ENCODE assay signal across 17 mouse cellular contexts in the genomic region with DNA sequence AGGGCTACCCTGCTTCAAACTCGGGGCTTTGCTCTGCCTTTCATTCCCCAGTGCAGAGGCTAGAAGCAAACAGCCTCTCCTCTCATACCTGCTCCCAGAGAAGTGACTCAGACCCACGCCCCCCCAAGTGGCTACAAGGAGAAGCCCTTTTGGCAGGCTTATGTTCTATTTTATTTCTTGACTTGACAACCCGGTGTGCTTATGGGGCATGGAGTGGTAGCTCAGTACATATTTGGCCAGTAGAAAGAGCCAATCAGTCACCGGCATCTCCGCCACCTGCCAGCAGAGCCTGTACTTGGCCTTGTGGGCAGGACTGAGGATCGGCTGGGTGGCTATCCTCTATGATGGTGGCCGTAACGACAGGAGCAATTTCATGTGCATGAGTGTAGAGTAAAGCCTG.
"Had no signal": no experiment of that assay in that cellular context is flagged by ENCODE, and none has a peak within 500 bp of the region (broad histone marks: within the 10 kb centered on the region; RNA-seq: fewer than 3 reads in every experiment).

No protein-coding gene starts in this region.

- H3K9ac ChIP-seq: kidney, embryonic 15.5 days; liver, embryonic 13.5 days had no signal

- H3K4me2 ChIP-seq: kidney, embryonic 15.5 days; liver, embryonic 13.5 days; midbrain, embryonic 11.5 days had no signal

- ATAC-seq: intestine, postnatal 0 days had no signal

- H3K27ac ChIP-seq: kidney, embryonic 15.5 days; left cerebral cortex, adult 2 months; liver, embryonic 13.5 days; stomach, postnatal 0 days had no signal

- H3K9me3 ChIP-seq: kidney, embryonic 15.5 days; liver, embryonic 13.5 days; megakaryocyte, embryonic 14.5 days had no signal

- DNase-seq: kidney, adult 2 months; kidney, postnatal 10 days; kidney, postnatal 36 days; layer of hippocampus, postnatal 36 days; liver, embryonic 13.5 days; midbrain, embryonic 14.5 days; right cerebral cortex, adult 18-20 months; right cerebral cortex, postnatal 14 days; right cerebral cortex, postnatal 4 days; thymus, adult 2 months; thymus, postnatal 14 days had no signal

- H3K4me3 ChIP-seq: kidney, embryonic 15.5 days; left cerebral cortex, adult 2 months; liver, embryonic 13.5 days; megakaryocyte, embryonic 14.5 days had no signal

- H3K27me3 ChIP-seq: kidney, embryonic 15.5 days; liver, embryonic 13.5 days; megakaryocyte, embryonic 14.5 days had no signal

- H3K4me1 ChIP-seq: kidney, embryonic 15.5 days had no signal
